Mouse (Mus musculus): ENCODE results near the gene Smim24.

The Smim24 gene

DNA sequence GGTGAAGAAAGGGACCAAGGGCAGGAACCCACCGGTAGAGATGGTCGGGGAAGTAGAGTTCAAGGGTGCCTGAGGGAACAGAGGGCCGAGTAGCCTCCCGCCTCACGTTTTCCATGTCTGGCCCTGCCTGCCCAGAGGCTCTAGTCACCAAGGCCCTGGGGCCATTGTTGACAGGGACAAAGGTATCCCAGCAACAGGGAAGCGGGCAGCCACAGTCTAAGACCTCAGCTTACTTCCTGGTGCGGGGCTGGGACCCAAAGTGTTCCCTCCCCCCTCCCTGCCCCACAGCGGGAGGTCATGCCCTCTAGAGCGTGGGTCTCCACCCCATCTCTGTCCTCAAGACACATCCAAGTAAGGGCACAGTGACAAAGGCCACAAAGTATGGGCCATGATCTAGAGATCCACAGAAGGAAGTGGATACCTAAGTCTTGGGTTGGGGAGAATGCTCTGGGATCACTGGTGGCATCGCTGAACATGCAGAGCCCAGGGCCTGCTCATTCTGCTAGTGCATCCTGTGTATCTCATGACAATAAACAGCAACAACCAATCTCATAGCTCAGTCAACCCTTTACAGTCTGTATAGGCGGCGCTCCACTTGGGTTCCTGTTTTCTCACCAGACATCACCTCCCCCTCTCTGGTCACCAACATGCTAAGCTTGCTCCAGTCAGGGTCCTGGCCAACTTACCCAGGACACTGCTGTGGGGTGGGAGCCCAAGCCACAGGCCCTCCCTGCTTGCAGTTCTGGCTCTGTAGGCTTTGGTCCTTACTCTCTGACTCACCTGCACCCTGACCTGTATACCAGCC is 27.0 kb upstream of the Smim24 start, which contains the start of gene 4930404N11Rik:
Gene 4930404N11Rik (minus strand): TSS at position 145 of the 805 bp plus-strand sequence.
- DNase-seq (ENCODE audit: low spot score), result no peak

DNA sequence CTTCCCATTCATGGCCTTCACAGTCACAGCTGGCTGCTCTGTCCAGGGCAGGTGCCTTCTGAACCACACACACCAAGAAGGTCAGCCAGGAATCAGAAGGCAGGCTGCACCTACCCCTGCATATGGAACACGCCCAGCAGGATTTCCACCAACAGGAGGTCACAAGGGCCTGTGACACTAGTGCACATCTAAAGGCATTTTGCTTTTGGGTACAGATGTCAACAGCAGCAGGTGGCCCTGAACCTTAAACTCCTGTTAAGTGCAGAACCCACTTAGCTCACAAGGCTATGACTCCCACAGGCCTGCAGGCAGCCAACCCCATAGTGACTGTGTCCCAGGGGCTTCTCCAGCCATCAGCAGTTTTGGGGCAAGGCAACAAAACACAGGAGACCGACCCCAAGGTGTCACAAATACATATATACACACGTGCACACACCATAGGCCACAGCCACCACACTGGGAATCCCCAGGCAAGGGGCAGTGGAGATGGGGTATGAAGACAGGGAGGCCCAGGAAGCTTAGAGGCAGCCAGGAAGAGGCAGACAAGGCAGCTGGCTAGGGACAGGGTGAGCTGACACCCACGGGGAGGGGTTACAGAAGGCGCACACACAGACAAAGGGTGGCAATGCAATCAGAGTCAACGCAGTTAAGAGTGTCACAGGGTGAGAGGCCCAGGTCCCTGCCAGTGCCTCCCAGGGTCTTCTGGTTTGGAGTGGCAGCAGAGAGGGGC is 26.2 kb upstream of the Smim24 start:
- DNase-seq (ENCODE audit: low spot score), result no peak

DNA sequence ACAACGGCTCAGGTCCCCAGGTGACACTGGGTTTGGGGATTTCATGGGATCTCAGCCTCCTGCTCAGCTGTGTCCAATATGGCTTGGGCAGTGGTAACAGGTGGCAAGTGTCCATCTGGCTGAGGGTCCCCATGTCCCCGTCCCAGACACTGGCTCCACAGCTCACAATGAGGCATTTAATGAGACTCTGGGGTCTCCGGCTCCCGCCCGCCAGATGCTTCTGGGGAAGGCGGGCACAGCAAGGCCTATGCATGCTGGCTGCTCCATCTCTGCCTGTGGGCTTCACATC is 25.7 kb upstream of the Smim24 start:
- DNase-seq (ENCODE audit: low spot score), result no peak

DNA sequence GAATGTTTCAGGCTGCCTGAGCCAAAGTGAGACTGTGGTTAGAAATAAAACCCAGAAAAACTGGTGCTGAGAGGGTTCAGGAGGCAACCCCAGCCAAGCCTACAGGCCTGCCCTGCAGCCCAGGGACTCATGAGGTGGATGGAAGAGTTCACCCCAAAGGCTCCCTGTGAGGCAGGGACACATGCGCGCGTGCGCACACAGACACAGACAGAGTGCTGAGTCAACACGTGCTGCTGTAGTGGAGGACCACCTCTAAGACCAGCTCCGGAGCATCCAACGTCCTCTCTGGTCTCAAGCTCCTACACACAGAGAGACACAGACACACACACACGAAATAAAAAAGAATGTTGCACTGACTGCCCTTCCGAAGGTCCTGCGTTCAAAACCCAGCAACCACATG is 17.5 kb upstream of the Smim24 start:
- DNase-seq (ENCODE audit: low spot score), result no peak

DNA sequence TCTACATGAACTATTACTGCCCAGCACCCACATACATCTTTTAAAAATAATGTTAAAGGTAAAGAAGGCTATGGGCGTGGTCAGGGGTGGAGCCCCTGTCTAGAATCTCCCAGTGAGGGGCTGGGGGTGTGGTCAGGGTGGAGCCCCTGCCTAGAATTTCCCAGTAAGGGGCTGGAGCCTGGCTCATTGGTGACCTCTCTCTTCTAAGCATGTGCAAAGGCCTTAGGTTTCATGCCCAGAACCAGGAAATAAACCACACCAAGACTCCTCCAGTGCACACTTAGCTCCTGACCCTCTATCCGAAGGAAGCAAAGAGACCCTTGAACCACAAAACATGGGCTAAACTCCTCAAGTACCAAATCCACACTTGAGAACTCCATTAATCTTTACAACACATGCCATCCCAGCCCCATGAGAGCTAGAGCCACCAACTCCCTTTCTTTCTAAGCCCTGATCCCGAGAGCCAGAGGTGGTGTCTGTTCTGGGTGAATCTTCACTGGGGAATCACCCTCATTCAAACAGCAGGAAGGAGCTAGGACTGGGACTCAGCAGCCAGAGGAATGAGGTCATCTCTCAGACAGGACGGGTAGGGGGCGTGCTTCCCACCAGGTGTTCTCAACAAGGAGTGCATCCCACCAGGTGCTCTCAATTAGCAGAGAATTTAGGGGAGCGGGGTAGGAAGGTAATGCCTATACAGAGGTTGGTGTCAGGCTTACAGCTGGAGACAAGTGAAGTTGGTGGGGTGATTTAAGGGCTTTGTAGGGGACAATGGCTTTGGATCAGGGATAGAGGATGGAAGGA is 16.1 kb upstream of the Smim24 start:
- DNase-seq (ENCODE audit: low spot score), result peak; percentile 48

DNA sequence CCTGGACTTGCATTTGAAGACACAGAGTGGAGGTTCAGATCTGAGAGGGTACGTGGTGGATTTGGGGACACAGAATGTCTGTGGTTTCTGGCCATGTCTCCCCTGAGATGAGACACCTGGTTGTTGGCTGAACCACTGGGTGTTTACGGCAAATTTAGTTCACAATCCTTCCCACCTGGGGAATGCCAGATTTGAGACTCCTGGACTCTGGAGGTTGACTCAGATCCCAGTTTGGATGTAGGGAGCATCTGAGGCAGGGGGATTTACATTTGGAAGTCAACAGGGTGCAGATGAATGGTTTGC is 15.5 kb upstream of the Smim24 start:
- no peak for DNase-seq (ENCODE audit: low spot score)

DNA sequence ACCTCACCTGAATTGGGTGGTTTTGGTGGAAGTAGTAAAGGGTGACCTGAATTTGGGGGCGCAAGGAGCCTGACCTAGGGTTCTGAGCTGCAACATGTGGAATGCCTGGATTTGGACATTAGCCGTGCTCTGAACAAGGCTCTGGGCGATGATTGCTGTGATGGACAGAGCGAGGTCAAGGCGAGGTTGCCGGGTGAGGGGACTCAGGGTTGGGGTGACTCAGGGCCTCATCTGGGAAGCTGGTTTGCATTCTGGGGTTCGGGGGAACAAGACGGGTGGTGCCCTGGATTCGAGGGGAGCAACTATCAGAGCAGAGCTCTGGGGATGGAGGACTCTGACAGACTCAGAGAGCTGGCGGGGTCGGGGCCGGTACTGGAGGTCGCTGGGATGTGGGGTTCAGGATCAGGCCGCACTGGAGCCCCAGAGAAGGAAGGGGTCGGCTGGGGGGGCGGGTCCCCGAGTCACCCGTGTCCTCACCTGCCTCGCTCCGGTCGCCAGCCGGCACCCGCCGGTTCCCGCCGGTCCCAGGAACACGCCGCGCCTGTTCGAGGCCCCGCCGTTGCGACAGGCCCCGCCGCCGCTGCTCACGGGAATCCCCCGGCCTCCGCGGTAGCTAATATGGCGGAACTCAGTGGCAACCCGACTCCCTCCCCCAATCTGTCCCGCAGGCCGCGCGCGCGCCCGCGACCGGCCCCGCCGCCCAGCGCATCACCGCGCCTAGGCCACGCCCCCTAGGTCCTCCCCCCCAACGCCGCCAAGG is 14.9 kb upstream of the Smim24 start, which contains the start of gene Fzr1:
Gene Fzr1 (minus strand): TSS at position 724 of the 760 bp plus-strand sequence.
- DNase-seq (ENCODE audit: low spot score), result no peak

DNA sequence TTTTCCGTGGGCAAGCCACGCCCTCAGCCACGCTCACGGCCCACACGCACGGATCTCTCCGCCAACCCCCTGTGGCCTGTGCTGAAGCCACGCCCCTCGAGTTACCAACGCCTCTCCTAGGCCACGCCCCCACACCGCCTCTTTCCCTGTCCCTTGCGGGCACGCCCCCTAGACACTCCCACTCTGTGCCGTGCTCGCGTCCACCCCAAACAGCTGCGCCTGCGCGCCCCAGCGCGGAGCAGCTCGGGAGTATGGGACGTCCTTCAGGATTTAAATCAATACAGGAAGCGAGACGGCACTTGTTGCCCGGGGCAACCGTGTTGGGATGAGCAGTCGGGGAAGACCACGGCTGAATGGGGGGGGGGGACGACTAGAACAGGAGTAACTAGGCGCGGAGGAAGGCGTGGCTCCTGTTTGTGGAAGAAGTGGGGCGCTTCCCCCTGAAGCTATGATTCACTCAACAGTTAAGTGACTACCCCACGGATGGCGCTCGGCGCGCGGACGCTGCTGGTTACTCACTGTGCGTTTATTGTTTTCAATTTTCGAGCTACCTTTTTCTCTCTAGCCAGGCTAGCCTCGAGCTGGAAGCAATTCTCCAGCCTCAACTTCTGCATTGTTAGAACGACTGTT is 14.2 kb upstream of the Smim24 start:
- DNase-seq (ENCODE audit: low spot score), result peak; percentile 100

DNA sequence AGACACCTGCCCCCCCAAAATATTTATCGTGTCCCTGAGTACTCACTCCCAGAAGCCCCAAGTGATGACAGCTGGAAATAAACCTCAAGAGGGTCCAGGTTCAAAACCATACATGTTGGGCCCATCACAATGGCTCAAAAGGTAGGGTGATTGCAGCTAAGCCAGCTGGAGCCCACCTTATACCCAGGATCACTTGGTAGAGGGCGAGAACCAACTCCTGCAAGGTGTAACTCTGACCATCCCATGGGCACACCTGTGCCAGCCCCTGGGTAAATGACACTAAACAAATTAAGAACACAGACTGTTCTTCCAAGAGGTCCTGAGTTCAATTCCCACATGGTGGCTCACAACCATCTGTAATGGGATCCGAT is 13.7 kb upstream of the Smim24 start:
- no peak for DNase-seq (ENCODE audit: low spot score)

DNA sequence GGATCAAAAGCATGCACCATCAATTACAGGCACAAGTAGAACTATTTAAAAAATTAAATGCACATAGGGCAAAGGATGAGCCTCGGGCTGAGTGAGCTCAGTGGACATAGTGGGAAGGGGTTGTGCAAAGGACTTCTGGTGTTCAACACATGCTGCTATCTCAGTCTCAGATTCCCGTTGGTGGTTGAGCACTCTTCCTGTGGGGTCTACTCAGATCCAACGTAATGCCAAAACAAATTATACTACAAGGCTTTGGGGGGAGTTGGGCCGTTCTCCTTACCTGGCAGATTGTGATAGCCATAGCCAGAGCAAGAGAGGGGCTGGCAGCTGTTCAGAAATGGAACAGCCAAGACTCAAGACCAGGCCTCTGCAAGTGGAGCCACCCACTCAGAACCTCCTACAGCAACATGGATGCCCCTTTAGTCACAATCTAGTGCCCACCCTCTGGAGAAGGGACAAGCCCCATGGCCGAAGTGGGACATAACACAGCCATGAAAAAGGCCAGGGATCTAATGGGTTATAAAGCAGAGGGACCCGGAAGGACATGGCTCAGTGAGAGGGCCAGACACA is 13.0 kb upstream of the Smim24 start:
- DNase-seq (ENCODE audit: low spot score), result no peak

DNA sequence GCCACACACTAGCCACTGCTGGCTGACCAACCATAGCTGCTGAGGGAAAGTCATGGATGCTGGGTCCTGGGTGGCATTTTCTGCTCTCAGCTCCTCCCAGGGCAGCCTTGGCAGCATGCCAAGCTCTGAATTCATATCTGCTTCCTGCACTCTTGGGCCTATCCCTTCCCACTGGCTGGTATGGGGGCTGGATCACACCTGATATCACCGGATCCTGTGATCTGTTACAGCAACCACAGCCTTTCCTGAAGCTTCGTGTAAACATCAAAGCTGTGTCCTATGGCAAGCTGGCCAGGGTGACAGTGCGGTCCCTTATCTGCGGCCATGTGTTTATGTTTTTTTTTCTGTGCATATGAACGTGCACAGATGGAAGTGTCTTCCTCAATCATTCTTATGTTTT is 10.8 kb upstream of the Smim24 start:
- DNase-seq (ENCODE audit: low spot score), result peak; percentile 82

DNA sequence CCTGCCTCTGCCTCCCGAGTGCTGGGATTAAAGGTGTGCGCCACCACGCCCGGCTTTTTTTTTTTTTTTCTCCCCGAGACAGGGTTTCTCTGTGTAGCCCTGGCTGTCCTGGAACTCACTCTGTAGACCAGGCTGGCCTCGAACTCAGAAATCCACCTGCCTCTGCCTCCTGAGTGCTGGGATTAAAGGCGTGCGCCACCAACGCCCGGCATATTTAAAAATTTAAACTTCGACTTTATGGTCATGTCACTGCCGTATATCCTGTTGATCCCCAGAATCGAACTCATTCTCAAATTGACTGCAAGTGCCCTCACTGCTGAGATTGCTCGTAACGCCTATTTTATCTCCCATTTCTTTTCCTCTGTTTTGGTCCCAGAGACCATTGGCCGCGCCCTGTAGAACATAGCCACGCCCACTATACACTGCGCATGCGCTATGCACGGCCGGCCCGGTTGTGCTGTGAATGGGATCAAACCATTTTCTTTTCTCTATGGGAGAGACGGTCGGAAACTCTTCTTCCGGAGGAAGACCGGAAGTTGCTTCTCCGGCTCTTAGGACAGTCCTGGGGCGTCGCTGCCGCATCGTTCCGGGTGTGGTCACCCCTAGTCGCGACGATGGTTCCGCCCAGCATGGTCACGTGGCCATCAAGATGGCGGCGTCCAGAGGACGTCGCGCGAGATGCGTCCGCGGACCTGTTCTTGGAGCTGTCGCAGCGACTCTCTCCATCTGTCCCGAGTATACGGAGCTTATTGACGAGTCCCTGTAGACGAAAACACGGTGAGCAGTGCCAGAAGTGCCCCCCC is 8.8 kb upstream of the Smim24 start, which contains the start of the genes Dohh and Gm48551:
Gene Dohh (plus strand): TSS at position 627 of the 803 bp plus-strand sequence.
Gene Gm48551 (plus strand): TSS at position 665 of the 803 bp plus-strand sequence.
- peak; percentile 99 for DNase-seq (ENCODE audit: low spot score)

DNA sequence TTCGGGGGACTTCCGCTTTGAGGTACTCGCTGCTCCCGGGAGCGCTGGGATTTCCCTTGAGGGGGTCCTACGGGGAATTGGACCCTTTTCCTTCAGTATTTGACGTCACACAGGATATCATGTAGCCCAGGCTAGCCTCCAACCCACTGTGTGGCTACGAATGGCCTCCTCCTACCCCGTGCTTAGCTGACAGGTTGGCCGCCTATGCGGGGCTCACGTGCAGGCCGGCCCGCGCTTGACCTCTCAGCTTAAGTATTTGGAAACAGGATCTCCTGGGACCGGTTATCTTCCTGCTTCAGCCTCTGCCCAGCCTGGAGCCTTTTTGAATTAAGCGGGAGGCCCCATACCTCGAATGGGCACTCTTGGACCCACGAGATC is 8.3 kb upstream of the Smim24 start:
- no peak for DNase-seq (ENCODE audit: low spot score)

DNA sequence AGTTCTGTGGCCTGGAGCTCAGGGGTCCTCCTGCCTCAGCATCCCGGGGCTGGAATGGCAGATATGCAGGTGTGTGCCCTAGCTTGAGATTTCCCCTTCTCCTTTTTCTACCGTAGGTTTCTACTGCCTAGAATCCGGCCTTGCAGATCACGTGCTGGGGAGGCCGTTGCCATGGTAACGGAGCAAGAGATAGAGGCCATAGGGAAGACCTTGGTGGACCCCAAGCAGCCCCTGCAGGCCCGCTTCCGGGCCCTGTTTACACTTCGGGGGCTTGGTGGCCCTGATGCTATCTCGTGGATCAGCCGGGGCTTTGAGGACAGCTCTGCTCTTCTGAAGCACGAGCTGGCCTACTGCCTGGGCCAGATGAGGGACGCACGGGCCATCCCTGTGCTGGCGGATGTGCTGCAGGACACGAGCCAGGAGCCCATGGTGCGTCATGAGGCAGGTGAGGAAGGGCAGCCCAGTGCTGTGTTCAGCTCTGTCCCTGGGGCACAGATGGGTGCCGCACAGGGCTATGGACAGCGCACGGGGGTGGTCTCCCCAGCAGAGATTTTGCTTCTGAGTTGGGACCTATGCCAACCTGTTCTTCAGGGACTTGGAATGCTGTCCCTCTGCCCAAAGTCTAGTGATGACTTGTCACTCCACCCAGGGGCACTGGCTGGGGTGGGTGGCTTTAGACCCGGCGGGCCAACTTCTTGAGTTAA is 7.1 kb upstream of the Smim24 start:
- DNase-seq (ENCODE audit: low spot score), result peak; percentile 76

DNA sequence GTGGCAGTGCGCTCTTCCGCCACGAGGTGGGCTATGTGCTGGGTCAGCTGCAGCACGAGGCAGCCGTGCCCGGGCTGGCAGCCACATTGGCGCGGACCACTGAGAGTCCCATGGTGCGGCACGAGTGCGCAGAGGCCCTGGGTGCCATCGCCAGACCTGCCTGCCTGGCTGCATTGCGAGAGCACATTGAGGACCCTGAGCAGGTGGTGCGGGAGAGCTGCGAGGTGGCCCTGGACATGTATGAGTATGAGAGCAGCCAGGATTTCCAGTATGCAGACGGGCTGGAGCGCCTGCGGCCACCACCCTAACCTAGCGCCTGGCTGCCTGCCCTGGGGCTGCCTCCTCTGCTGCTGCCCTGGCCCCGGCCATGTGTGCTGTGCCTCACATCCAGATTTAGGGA is 5.1 kb upstream of the Smim24 start:
- no peak for DNase-seq (ENCODE audit: low spot score)

DNA sequence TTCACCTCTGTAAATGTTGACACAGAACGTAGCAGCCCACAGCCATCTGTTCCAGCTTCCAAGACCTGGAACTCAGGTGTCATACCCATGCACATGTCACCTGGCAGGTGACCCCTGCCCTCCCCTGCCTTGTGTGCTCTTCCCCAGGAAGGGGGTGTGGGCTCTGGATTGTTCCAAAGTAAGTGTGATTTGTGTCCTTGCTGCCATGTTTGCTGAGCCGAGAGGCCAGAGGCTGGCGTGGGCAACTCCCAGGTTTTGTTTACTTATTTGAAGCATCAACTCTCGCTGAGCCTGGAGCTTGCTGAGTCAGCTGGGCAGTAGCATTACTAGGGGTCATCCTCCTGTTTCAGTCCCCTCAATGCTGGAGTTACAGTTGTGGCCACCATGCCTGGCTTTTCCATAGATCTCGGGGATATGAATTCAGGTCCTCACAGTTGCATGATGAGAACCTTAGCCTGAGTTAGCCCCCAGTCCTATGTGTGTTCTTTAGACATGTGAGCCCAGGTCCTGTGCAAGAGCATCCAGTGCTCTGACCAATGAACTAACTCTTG is 4.3 kb upstream of the Smim24 start, which contains the start of gene Gm48552:
Gene Gm48552 (plus strand): TSS at position 501 of the 551 bp plus-strand sequence.
- no peak for DNase-seq (ENCODE audit: low spot score)

DNA sequence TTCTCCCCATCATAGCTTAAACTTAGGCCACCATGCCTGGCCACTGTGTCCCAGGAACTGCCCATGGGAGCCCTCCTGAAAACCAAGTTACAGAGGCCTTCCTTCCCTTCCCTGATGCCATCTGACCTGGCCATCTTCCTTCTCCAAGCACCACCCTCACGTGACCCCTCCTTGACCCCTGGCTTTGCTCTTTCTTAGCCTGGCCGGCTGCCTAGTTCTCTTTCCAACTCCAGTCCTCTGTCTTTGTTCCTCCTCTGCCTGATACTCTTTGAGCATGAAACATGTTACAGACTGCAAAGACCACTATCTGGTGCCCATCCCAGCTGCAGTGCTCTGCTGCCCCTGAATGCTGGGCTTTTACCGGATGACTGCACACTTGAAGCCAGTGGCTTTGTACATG is 3.5 kb upstream of the Smim24 start:
- DNase-seq (ENCODE audit: low spot score), result peak; percentile 72

DNA sequence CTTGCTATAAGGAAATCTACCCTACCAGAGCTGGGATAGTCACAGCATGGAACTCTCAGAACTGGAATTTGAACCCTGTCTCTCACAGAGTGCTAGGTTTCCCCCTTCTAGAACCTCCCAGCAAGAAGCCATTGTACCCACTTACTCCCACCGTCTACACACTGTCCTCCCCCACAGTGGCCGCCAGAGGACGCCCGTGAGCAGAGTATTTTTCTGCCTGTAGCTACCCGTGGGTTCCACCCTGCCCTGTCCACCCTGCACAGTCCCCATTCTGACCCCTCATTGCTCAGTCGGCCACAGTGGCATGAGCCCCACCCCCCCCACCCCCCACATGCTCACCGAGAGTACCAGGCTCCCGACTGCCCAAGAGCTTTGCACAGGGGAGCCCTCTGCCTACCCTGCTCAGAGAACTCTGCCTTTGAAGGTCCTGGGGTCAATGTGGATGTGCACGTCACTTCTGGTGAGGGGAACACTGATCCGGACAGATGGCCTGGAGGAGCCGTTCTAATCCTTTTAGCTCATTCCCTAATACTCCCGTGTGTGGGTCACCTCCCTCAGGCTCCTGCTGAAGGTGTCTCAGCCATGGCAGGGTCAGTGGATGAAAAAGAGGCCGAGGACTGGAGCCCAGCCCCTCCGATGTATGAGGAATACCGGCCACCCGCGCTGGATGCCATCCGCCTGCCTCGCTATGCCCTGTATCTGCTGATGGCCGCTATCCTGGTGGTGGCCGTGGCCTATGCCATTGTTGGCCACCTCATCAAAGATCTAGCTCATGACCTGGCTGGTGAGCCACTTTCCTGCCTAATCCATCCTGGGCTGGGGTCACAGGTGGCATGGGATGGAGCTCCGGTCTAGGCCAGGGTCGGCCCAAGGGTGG is 2.8 kb upstream of the Smim24 start:
- DNase-seq (ENCODE audit: low spot score), result peak; percentile 71

DNA sequence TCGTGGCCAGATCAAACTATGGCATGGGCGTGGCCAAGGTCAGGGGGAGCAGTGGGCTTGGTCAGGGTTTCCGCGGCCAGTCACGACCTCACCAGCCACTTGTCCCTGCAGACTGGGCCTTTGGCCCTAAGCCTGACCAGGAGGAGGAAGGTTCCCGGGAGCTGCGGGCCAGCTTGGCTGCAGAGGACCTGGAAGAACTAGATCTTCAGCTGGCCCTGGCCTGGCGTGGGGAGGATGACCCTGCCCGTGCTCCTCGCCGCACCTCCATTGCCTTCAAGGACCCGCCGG is 2.2 kb upstream of the Smim24 start:
- no peak for DNase-seq (ENCODE audit: low spot score)
